Mouse (Mus musculus): Measurements from ENCODE around the gene Fam167b.

GRCm38 (mm10) chr4:129576863-129577491 lies 1.4 kb downstream of the Fam167b start:
- TF ChIP-seq POLR2A (IDR thresholded peaks at IDR 0.05; ENCODE audit: insufficient read depth, low read depth, low read length) (no peak), CTCF (IDR thresholded peaks at IDR 0.05) (peak; percentile 77)

Data from heart, adult 2 months (tissue).